Mouse (Mus musculus): Measurements from ENCODE around the gene Vmn1r65. TPM values are rescaled to one million over a fixed set of nuclear protein-coding genes. Genes with fewer than 3 reads are reported as not detected.
"Not testable (repeated sequence)": the region's sequence is repeated elsewhere in the genome, so short reads cannot be mapped to it uniquely, and the experiment has no call there.

Gene Vmn1r65
- not detected for total RNA-seq (2021)
- long read RNA-seq, experiment 1, result 0 reads
- long read RNA-seq, experiment 2, result 0 reads

DNA sequence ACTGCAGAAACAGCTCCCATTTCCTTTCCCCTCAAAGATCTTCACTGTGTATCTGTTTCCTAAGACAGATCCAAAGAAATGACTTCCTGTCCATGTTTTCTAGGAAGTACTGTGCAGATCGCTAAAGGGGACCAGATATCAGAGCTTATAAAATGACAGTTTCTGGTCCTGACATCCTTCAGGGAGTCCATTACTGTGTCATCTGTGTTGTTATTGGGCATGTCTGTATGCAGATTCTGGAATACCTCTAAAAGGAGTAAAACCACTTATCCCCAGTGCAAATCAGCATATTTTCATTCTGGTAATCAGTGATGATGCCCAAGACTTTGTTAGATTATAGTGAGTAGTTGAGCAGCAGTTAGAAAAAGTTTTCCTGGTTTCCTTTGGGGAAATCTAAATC is at the start of gene Vmn1r65:
TSS of gene Vmn1r65 (minus strand) at position 101 of the 400 bp plus-strand sequence.
- DNase-seq, result no peak

GRCm38 (mm10) chr7:6044861-6045260 is 34.1 kb upstream of the Vmn1r65 start, which contains the start of gene Nlrp4c:
Gene Nlrp4c (plus strand): TSS chr7:6045161.
- no peak for DNase-seq

DNA sequence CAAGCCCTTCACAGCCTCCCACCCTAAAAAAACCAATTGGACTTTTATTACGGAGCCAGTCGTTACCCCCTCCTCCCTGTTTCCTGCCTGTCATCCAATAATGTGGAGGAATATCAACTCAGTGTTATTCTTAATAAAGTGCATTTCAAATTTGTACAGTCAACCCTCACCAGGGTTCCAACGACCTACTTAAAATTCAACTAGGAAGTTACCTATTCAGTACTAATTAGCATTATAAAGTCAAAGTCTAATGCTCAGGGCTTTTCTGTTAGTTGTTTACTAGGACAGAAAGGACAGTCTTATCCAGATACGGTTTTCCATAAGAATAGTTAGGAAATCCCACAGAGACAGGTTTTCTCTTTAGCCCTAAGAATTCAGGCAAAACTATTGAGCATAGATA is 28.4 kb downstream of the Vmn1r65 start:
- not testable (repeated sequence) for DNase-seq

DNA sequence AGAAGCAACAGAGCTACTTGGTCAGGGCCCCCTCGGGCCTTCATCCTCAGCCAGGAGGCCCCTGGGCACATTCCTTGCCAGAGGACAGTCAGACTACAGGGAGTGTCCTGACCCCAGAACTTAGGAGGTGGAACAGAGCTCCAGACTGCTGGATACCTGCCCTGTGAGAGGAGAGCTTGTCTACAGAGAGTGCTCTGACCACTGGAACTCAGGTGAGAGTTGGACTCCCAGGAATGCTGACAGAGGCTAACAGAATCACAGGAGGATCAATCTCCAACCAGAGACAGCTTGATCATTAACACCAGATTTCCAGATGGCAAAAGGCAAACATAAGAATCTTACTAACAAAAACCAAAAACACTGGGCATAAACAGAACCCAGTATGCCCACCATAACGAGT is 38.3 kb downstream of the Vmn1r65 start:
- not testable (repeated sequence) for DNase-seq

Other genes starting within 250 kb of the Vmn1r65 start
- not detected for gene Vmn1r63, start 205.6 kb downstream of the Vmn1r65 start, total RNA-seq (2021)
- gene Vmn1r64, start 126.5 kb downstream of the Vmn1r65 start, total RNA-seq (2021), result not detected
- gene Nlrp4c, start 34.2 kb upstream of the Vmn1r65 start, total RNA-seq (2021), result not detected
- gene Zfp787, start 145.0 kb upstream of the Vmn1r65 start, total RNA-seq (2021), result 10 to 100 TPM; 40.4 to 41.1 TPM
- 1 to 10 TPM; 7.4 to 8.1 TPM for gene Zfp444, start 161.2 kb upstream of the Vmn1r65 start, total RNA-seq (2021)
- gene Galp, start 186.1 kb upstream of the Vmn1r65 start, total RNA-seq (2021), result not detected
- not detected for gene Zscan5b, start 211.3 kb upstream of the Vmn1r65 start, total RNA-seq (2021)
- gene Epp13, start 241.7 kb upstream of the Vmn1r65 start, total RNA-seq (2021), result not detected

All from gastrocnemius, postnatal 10 days (tissue).